Mouse (Mus musculus): Measurements from ENCODE around the gene Zkscan1. TPM values are rescaled to one million over a fixed set of nuclear protein-coding genes. Genes with fewer than 3 reads are reported as not detected.

The Zkscan1 gene
- 27.6 TPM for polyA plus RNA-seq (2014; fragmentation: Illumina TruSeq; extraction: RNeasy Lipid Tissue Mini Kit (QIAGEN cat#74804); ENCODE audit: low replicate concordance)

GRCm38 (mm10) chr5:138084996-138085395, at the start of gene Zkscan1:
Gene Zkscan1, plus strand, starts transcription at chr5:138085084.

GRCm38 (mm10) chr5:138052894-138053293, 32.0 kb upstream of the Zkscan1 start, which contains the start of gene Smok3c:
Gene Smok3c, plus strand, starts transcription at chr5:138053194.

GRCm38 (mm10) chr5:138116255-138117198, 31.6 kb downstream of the Zkscan1 start, which contains the start of gene Zscan21:
Gene Zscan21, plus strand, starts transcription at chr5:138116903.

GRCm38 (mm10) chr5:138155443-138155976, 70.6 kb downstream of the Zkscan1 start, which contains the start of gene Zfp113:
Gene Zfp113, minus strand, starts transcription at chr5:138155744.

Other genes with a start within 250 kb of the Zkscan1 start
- 4.7 TPM for gene Pilra, start 248.8 kb upstream of the Zkscan1 start, polyA plus RNA-seq (2014; fragmentation: Illumina TruSeq; extraction: RNeasy Lipid Tissue Mini Kit (QIAGEN cat#74804); ENCODE audit: low replicate concordance)
- gene Pilrb1, start 227.0 kb upstream of the Zkscan1 start, polyA plus RNA-seq (2014; fragmentation: Illumina TruSeq; extraction: RNeasy Lipid Tissue Mini Kit (QIAGEN cat#74804); ENCODE audit: low replicate concordance) = 8.6 TPM
- gene Pilrb2, start 213.3 kb upstream of the Zkscan1 start, polyA plus RNA-seq (2014; fragmentation: Illumina TruSeq; extraction: RNeasy Lipid Tissue Mini Kit (QIAGEN cat#74804); ENCODE audit: low replicate concordance) = 6.1 TPM
- 3,790 TPM for gene Cyp3a13, start 163.5 kb upstream of the Zkscan1 start, polyA plus RNA-seq (2014; fragmentation: Illumina TruSeq; extraction: RNeasy Lipid Tissue Mini Kit (QIAGEN cat#74804); ENCODE audit: low replicate concordance)
- 0.45 TPM for gene Gjc3, start 122.0 kb upstream of the Zkscan1 start, polyA plus RNA-seq (2014; fragmentation: Illumina TruSeq; extraction: RNeasy Lipid Tissue Mini Kit (QIAGEN cat#74804); ENCODE audit: low replicate concordance)
- gene Azgp1, start 103.6 kb upstream of the Zkscan1 start, polyA plus RNA-seq (2014; fragmentation: Illumina TruSeq; extraction: RNeasy Lipid Tissue Mini Kit (QIAGEN cat#74804); ENCODE audit: low replicate concordance) = 0.37 TPM
- gene Smok3a, start 63.8 kb upstream of the Zkscan1 start, polyA plus RNA-seq (2014; fragmentation: Illumina TruSeq; extraction: RNeasy Lipid Tissue Mini Kit (QIAGEN cat#74804); ENCODE audit: low replicate concordance) = not detected
- gene Smok3b, start 63.7 kb upstream of the Zkscan1 start, polyA plus RNA-seq (2014; fragmentation: Illumina TruSeq; extraction: RNeasy Lipid Tissue Mini Kit (QIAGEN cat#74804); ENCODE audit: low replicate concordance) = not detected
- gene Smok3c, start 31.9 kb upstream of the Zkscan1 start, polyA plus RNA-seq (2014; fragmentation: Illumina TruSeq; extraction: RNeasy Lipid Tissue Mini Kit (QIAGEN cat#74804); ENCODE audit: low replicate concordance) = not detected
- gene Zscan21, start 31.8 kb downstream of the Zkscan1 start, polyA plus RNA-seq (2014; fragmentation: Illumina TruSeq; extraction: RNeasy Lipid Tissue Mini Kit (QIAGEN cat#74804); ENCODE audit: low replicate concordance) = 7.8 TPM
- gene Zfp113, start 70.7 kb downstream of the Zkscan1 start, polyA plus RNA-seq (2014; fragmentation: Illumina TruSeq; extraction: RNeasy Lipid Tissue Mini Kit (QIAGEN cat#74804); ENCODE audit: low replicate concordance) = 8.9 TPM
- 35.3 TPM for gene Cops6, start 76.0 kb downstream of the Zkscan1 start, polyA plus RNA-seq (2014; fragmentation: Illumina TruSeq; extraction: RNeasy Lipid Tissue Mini Kit (QIAGEN cat#74804); ENCODE audit: low replicate concordance)
- 4.4 TPM for gene Ap4m1, start 86.9 kb downstream of the Zkscan1 start, polyA plus RNA-seq (2014; fragmentation: Illumina TruSeq; extraction: RNeasy Lipid Tissue Mini Kit (QIAGEN cat#74804); ENCODE audit: low replicate concordance)
- 7.4 TPM for gene Mcm7, start 87.3 kb downstream of the Zkscan1 start, polyA plus RNA-seq (2014; fragmentation: Illumina TruSeq; extraction: RNeasy Lipid Tissue Mini Kit (QIAGEN cat#74804); ENCODE audit: low replicate concordance)
- 2.5 TPM for gene Taf6, start 102.4 kb downstream of the Zkscan1 start, polyA plus RNA-seq (2014; fragmentation: Illumina TruSeq; extraction: RNeasy Lipid Tissue Mini Kit (QIAGEN cat#74804); ENCODE audit: low replicate concordance)
- gene Cnpy4, start 102.4 kb downstream of the Zkscan1 start, polyA plus RNA-seq (2014; fragmentation: Illumina TruSeq; extraction: RNeasy Lipid Tissue Mini Kit (QIAGEN cat#74804); ENCODE audit: low replicate concordance) = 6.1 TPM
- 0.33 TPM for gene Mblac1, start 109.2 kb downstream of the Zkscan1 start, polyA plus RNA-seq (2014; fragmentation: Illumina TruSeq; extraction: RNeasy Lipid Tissue Mini Kit (QIAGEN cat#74804); ENCODE audit: low replicate concordance)
- gene Nxpe5, start 140.8 kb downstream of the Zkscan1 start, polyA plus RNA-seq (2014; fragmentation: Illumina TruSeq; extraction: RNeasy Lipid Tissue Mini Kit (QIAGEN cat#74804); ENCODE audit: low replicate concordance) = 0.30 TPM
- 0.71 TPM for gene Lamtor4, start 170.4 kb downstream of the Zkscan1 start, polyA plus RNA-seq (2014; fragmentation: Illumina TruSeq; extraction: RNeasy Lipid Tissue Mini Kit (QIAGEN cat#74804); ENCODE audit: low replicate concordance)
- 1.8 TPM for gene BC037034, start 178.9 kb downstream of the Zkscan1 start, polyA plus RNA-seq (2014; fragmentation: Illumina TruSeq; extraction: RNeasy Lipid Tissue Mini Kit (QIAGEN cat#74804); ENCODE audit: low replicate concordance)
- not detected for gene Gal3st4, start 187.8 kb downstream of the Zkscan1 start, polyA plus RNA-seq (2014; fragmentation: Illumina TruSeq; extraction: RNeasy Lipid Tissue Mini Kit (QIAGEN cat#74804); ENCODE audit: low replicate concordance)
- gene Gm43720, start 194.9 kb downstream of the Zkscan1 start, polyA plus RNA-seq (2014; fragmentation: Illumina TruSeq; extraction: RNeasy Lipid Tissue Mini Kit (QIAGEN cat#74804); ENCODE audit: low replicate concordance) = not detected
- gene Gpc2, start 194.9 kb downstream of the Zkscan1 start, polyA plus RNA-seq (2014; fragmentation: Illumina TruSeq; extraction: RNeasy Lipid Tissue Mini Kit (QIAGEN cat#74804); ENCODE audit: low replicate concordance) = 0.67 TPM
- 0.48 TPM for gene Stag3, start 195.2 kb downstream of the Zkscan1 start, polyA plus RNA-seq (2014; fragmentation: Illumina TruSeq; extraction: RNeasy Lipid Tissue Mini Kit (QIAGEN cat#74804); ENCODE audit: low replicate concordance)

All from small intestine, adult 10 weeks (tissue).